Mouse (Mus musculus) stomach, embryonic 14.5 days (tissue): Measurements from ENCODE around the gene Inmt. TPM values are rescaled to one million over a fixed set of nuclear protein-coding genes. Genes with fewer than 3 reads are reported as not detected.

Experiments
- ATAC-seq: fragments of 200-750 bp; cut with Nextera tagmentation; 2 replicates; pipeline ENCODE4 v1.8.0; 2017; ENCODE audit warnings: low read depth, moderate TSS enrichment; ENCODE audit not compliant: insufficient number of reproducible peaks, insufficient read depth, low FRiP score
- H3K27ac ChIP-seq: fragments of 300-500 bp; sonication (generic); 2 replicates; pipeline ENCODE4 v1.5.1; 2014; ENCODE audit warnings: mild to moderate bottlenecking, low read length, moderate library complexity, mixed read lengths
- H3K27me3 ChIP-seq: fragments of 300-500 bp; sonication (generic); 2 replicates; pipeline ENCODE4 v1.6.1; 2014; ENCODE audit warnings: low read length, control low read depth, mixed read lengths; ENCODE audit not compliant: control insufficient read depth, insufficient read depth
- H3K36me3 ChIP-seq: fragments of 300-500 bp; sonication (generic); 2 replicates; pipeline ENCODE4 v1.6.1; 2014; ENCODE audit warnings: mild to moderate bottlenecking, control low read depth, low read length, moderate library complexity, mixed read lengths; ENCODE audit not compliant: control insufficient read depth, insufficient read depth
- H3K4me1 ChIP-seq: fragments of 300-500 bp; sonication (generic); 2 replicates; pipeline ENCODE4 v1.6.1; 2014; ENCODE audit warnings: low read length, control low read depth, mixed read lengths; ENCODE audit not compliant: control insufficient read depth, insufficient read depth
- H3K4me2 ChIP-seq: fragments of 300-500 bp; sonication (generic); replicated peaks from 2 replicates; pipeline ENCODE4 v1.6.1; 2014; ENCODE audit warnings: low read depth, low read length, control low read depth
- H3K4me3 ChIP-seq: fragments of 300-500 bp; sonication (generic); 2 replicates; pipeline ENCODE4 v1.5.1; 2014; ENCODE audit warnings: low read depth, low read length, control low read depth
- H3K9ac ChIP-seq: fragments of 300-500 bp; sonication (generic); replicated peaks from 2 replicates; pipeline ENCODE4 v1.6.1; 2014; ENCODE audit warnings: low read depth, mild to moderate bottlenecking, control low read depth, low read length, moderate library complexity, mixed read lengths
- H3K9me3 ChIP-seq: fragments of 300-500 bp; sonication (generic); 2 replicates; pipeline ENCODE4 v1.6.1; 2016; ENCODE audit warnings: low read depth, low read length, control low read depth; ENCODE audit not compliant: control insufficient read depth
- WGBS: fragments of 180-500 bp; shearing (Covaris S2); extraction: QIAGEN DNeasy Blood & Tissue Kit; methylation state at CpG from one replicate; pipeline ENCODE4 v1.1.7; 2014; 5-methylcytosine and 5-hydroxymethylcytosine counted together
- polyA plus RNA-seq: library from polyadenylated mRNA; unstranded; fragments of >200 nt; fragmentation: Nextera tagmentation; extraction: Ambion mirVana; gene quantifications from 2 replicates; pipeline ENCODE4 v1.2.1, GENCODE M21; 2014

The Inmt gene
- polyA plus RNA-seq, 1 experiment from 2014 or later, result 0.62 TPM

DNA sequence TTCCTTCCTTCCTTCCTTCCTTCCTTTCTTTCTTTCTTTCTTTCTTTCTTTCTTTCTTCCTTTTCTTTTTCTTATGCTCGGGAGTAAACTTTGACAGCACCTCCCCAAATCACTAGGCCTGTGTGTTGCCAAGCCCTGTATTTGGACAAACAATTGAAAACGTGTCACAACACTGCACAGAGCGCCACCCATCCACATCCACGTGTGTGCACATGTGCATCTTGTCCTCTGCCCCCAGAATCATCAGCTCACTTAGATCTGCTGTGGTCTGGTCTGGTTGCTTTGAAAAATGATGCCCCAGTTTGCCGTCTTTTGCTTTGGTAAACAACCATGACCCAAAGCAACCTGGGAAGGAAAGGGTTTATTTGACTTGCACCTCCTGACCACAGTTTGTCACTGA is 1.0 kb upstream of the Inmt start:
- Histone ChIP-seq H3K9me3 (no peaks in the 10 kb centered on the region), H3K4me2 (no peak overlapping the region), H3K9ac (no peak overlapping the region), H3K4me1 (no peaks in the 10 kb centered on the region), H3K27me3 (no peaks in the 10 kb centered on the region), H3K36me3 (no peaks in the 10 kb centered on the region), H3K4me3 (no peak overlapping the region), H3K27ac (no peak overlapping the region)
- WGBS, result 38% methylated on average over 5 of the region's 5 CpGs
- ATAC-seq, result no peak

DNA sequence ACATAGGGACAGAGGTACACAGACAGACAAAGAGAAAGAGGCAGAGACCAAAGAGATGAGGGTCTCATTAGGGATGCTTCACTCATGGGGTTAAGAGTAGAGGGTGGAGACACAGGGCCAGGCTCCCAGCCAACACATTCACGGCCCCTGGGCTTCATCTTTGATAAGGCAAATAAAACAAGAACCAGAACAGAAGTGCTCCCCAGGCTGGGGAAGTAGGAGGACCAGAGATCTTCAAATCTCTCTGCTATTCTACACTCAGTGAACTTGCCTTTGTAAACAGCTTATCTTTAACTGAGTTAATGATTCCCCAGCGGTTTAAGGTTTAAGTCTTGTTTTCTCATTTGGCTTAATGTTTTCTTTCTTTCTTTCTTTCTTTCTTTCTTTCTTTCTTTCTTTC is 613 bp upstream of the Inmt start:
- Histone ChIP-seq H3K36me3 (no peaks in the 10 kb centered on the region), H3K27ac (no peak overlapping the region), H3K4me1 (no peaks in the 10 kb centered on the region), H3K27me3 (no peaks in the 10 kb centered on the region), H3K4me3 (no peak overlapping the region), H3K9me3 (no peaks in the 10 kb centered on the region), H3K4me2 (no peak overlapping the region), H3K9ac (no peak overlapping the region)
- WGBS, result 34% methylated on average over 2 of the region's 2 CpGs
- 0 out of 2 replicates have a peak, but pooled peaks have one; percentile 25 for ATAC-seq

DNA sequence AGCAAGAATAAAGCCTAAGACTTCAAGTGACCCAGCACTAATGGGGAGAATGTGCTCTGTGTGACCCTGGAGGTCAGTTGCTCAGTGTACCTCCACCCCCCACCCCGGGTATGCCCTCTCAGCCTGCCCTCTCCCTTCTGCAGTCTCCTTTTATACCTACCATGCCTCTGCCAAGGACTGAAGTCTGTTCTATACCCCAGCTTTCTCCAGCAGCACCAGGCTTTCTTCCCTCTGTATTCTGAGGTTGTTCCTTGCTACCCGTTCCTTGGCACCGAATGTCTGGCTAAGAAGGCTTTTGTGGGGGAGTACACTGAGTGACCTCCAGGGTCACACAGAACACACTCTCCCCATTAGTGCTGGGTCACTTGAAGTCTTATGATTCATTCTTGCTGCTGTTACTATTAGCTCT is 898 bp downstream of the Inmt start:
- Histone ChIP-seq H3K4me3 (no peak overlapping the region), H3K4me2 (no peak overlapping the region), H3K27me3 (no peaks in the 10 kb centered on the region), H3K9me3 (no peaks in the 10 kb centered on the region), H3K4me1 (no peaks in the 10 kb centered on the region), H3K27ac (no peak overlapping the region), H3K36me3 (no peaks in the 10 kb centered on the region), H3K9ac (no peak overlapping the region)
- ATAC-seq, result no peak
- 38% methylated on average over 3 of the region's 3 CpGs for WGBS

DNA sequence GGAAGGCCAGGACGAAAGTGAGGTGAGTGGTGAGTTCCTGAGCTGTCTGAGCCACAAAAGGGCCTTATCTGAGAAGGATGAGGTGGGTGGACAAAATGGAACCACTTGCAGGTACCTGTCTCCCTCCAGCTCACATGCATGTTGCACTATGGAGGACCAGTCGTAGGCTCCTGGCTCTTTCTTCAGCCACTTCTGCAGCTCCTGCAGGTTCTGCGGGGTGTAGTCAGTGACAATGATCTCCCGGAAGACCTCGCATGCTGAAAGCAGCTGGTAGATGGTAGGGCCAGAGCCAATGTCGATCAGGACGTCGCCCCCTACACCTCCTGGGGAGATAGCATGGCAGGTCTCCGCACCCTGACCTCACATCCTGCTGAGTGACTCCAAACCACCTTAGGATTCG is 1.7 kb downstream of the Inmt start:
- Histone ChIP-seq H3K4me1 (no peaks in the 10 kb centered on the region), H3K27me3 (no peaks in the 10 kb centered on the region), H3K4me2 (no peak overlapping the region), H3K9ac (no peak overlapping the region), H3K27ac (no peak overlapping the region), H3K9me3 (no peaks in the 10 kb centered on the region), H3K4me3 (no peak overlapping the region), H3K36me3 (no peaks in the 10 kb centered on the region)
- WGBS, result 74% methylated on average over 10 of the region's 10 CpGs
- no peak for ATAC-seq

DNA sequence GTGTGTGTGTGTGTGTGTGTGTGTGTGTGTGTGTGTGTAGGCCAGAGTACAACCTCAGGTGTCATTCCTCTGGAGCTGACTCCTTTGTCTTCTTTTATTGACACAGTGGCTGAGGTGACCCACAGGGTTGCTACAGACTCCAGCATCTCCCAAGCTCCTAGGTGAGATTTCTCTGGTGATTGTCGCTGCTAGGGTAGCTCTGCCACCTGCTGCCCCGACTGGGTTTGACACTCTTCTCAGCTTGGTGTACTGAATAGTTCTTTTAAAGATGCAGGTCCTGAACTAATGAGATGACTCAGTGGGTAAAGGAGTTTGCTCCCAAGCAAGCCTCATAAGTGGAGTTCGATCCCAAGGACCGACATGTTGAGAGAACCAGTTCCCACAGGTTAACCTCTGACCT is 3.2 kb downstream of the Inmt start:
- WGBS, result 47% methylated on average over 4 of the region's 4 CpGs
- Histone ChIP-seq H3K27ac (no peak overlapping the region), H3K4me3 (no peak overlapping the region), H3K9me3 (no peaks in the 10 kb centered on the region), H3K4me1 (no peaks in the 10 kb centered on the region), H3K36me3 (no peaks in the 10 kb centered on the region), H3K4me2 (no peak overlapping the region), H3K9ac (no peak overlapping the region), H3K27me3 (no peaks in the 10 kb centered on the region)
- no peak for ATAC-seq

DNA sequence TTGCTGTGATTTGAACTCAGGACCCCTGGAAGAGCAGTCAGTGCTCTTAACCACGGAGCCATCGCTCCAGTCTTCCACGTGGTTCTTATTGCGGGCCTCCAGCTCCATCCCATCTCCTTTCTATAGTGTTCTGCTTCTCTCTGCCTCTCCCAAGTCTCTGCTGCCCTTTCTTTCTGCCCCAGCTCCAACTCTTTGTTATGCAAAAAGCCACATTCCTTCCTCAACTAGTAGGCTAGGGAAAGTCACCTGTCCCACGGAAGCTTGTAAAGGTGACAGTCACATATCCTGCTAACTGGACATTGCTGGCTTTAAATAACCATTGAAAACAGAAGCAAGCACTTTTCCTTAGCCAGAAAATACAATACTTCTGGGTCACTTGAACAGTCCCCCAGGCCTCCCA is 5.0 kb downstream of the Inmt start:
- Histone ChIP-seq H3K27me3 (no peaks in the 10 kb centered on the region), H3K9ac (no peak overlapping the region), H3K4me3 (no peak overlapping the region), H3K27ac (no peak overlapping the region), H3K9me3 (no peaks in the 10 kb centered on the region), H3K36me3 (no peaks in the 10 kb centered on the region), H3K4me1 (no peaks in the 10 kb centered on the region), H3K4me2 (no peak overlapping the region)
- ATAC-seq, result no peak
- 68% methylated on average over 5 of the region's 5 CpGs for WGBS

DNA sequence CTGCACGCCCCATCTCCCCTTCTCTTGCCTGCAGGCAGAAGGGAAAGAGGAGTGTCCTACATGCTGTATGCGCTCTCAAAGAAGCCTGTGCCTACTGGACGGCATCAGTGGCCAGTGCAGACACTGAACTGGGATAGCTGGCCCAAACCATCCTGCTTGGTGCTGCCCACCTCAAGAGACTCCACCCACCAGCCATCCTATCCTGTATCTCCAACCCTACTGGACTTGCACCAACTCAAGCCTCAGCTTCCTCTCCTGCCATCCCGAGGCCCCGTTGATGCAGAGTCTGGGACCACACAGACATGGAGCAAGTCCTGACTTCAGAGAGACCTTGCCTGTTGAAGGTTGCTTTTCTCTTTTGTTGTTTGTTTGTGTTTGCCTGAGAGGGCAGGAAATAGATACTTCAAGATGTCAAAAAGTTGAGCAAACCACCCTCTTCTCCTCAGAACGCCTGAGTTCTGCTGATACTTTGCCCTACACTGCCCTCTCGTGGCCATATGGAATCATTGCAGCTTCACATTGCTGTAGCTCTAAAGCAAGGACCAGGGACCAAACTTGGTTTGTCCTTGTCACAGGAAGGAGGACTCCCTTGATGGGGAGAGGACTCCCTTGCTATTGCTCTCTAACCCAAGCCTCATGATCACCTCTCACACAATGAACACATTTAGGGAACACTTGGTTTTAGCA is 7.9 kb downstream of the Inmt start:
- H3K4me1 ChIP-seq, result no peaks in the 10 kb centered on the region
- WGBS, result 46% methylated on average over 7 of the region's 7 CpGs
- H3K27me3 ChIP-seq, result no peaks in the 10 kb centered on the region
- no peak overlapping the region for H3K9ac ChIP-seq
- H3K4me2 ChIP-seq, result no peak overlapping the region
- H3K36me3 ChIP-seq, result no peaks in the 10 kb centered on the region
- no peak for ATAC-seq
- H3K9me3 ChIP-seq, result no peaks in the 10 kb centered on the region
- H3K27ac ChIP-seq, result no peak overlapping the region
- H3K4me3 ChIP-seq, result no peak overlapping the region

DNA sequence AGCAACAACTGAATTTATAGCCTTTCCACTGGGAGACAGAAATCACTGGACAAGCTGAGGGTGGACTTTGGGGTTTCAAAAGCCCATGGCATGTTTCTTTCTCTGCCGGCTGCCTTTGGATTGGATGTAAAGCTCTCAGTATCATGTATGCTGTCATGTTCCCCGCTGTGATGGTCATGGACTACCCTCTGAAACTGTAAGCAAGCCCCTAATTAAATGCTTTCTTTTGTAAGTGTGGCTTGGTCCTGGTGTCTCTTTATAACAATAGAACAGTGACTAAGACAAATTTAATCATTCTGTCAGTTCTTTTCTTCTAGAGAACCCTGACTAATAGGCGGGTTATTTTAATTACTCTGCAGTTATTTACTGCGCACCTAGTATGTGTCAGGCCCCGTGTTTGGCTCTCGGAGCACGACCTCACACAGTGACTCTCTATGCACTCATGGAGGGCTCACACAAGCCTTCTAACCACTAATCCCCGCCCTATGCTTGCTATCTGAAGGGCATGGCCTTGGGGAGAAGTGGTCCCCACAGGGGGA is 11.7 kb downstream of the Inmt start:
- no peak overlapping the region for H3K27ac ChIP-seq
- H3K9ac ChIP-seq, result no peak overlapping the region
- no peaks in the 10 kb centered on the region for H3K27me3 ChIP-seq
- H3K36me3 ChIP-seq, result no peaks in the 10 kb centered on the region
- no peaks in the 10 kb centered on the region for H3K4me1 ChIP-seq
- no peaks in the 10 kb centered on the region for H3K9me3 ChIP-seq
- no peak for ATAC-seq
- WGBS, result 86% methylated on average over 8 of the region's 8 CpGs
- no peak overlapping the region for H3K4me3 ChIP-seq
- no peak overlapping the region for H3K4me2 ChIP-seq

DNA sequence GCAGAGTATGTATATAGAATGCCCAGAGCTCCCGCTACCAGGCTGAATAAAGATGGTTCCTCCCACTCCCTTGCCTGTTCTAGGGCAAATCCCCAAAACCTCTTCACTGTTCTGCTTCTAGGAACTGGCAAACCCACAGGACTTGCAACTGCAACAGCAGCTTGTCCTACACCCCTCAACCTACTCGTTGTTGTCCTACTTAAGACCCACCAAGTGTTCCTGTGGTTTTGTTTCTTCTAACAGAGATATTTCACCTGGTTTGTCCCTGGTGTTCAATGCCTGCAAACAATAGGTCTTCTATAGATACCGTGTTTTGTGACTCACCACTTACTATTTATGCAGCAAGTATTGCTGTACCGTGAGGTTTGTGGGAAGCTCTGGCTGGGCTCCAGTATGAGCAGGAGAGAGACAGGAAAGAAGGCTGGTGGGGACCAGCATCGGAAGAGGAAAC is 13.5 kb downstream of the Inmt start:
- WGBS, result 72% methylated on average over 5 of the region's 5 CpGs
- Histone ChIP-seq H3K4me3 (no peak overlapping the region), H3K4me1 (no peaks in the 10 kb centered on the region), H3K9ac (no peak overlapping the region), H3K27ac (no peak overlapping the region), H3K36me3 (no peaks in the 10 kb centered on the region), H3K27me3 (no peaks in the 10 kb centered on the region), H3K4me2 (no peak overlapping the region), H3K9me3 (no peaks in the 10 kb centered on the region)
- no peak for ATAC-seq
